Mouse (Mus musculus): ENCODE data around the gene Cutc. TPM values are rescaled to one million over a fixed set of nuclear protein-coding genes. Genes with fewer than 3 reads are reported as not detected.

The Cutc gene
- polyA plus RNA-seq, 1 experiment from 2014 or later, result 9.1 TPM

- Histone ChIP-seq H3K4me2 (no peak overlapping the region), H3K9ac (no peak overlapping the region), H3K9me3 (replicated peaks) (no peaks in the 10 kb centered on the region), H3K4me1 (replicated peaks) (peaks cover 9% of the 10 kb centered on the region), H3K27me3 (no peaks in the 10 kb centered on the region), H3K36me3 (peaks cover 12% of the 10 kb centered on the region; the same call in 1 of the 2 replicates), H3K4me3 (no peak overlapping the region), H3K27ac (no peak overlapping the region)
- ATAC-seq (replicated peaks; ENCODE audit: insufficient number of reproducible peaks, insufficient read depth, low FRiP score, low read depth), result no peak
- WGBS, result 79% methylated on average over 2 of the region's 2 CpGs
Measured at GRCm38 (mm10) chr19:43754237-43754636, 1.4 kb downstream of the Cutc start.

DNA sequence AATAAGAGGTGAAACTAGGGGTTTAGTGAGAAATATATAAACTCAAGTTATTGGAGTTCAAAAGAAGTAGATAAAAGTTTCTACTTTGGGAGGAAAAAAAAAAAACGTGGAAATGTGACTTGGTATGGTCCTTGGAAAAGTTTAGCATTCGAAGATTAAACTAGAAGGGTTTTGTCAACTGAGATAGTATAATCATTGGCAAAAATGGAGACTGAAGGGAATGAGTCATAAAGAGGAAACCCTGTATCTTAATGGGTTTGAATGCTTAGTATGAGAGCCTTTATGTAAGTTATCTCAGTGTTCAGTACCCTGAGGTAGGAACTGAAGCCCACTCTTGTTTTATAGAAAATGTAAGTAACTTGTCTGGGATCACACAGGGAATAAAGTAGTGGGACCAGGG is 2.1 kb downstream of the Cutc start:
- 49% methylated on average over 2 of the region's 2 CpGs for WGBS
- Histone ChIP-seq H3K36me3 (peaks cover 9% of the 10 kb centered on the region; the same call in 1 of the 2 replicates), H3K27ac (no peak overlapping the region), H3K9me3 (replicated peaks) (no peaks in the 10 kb centered on the region), H3K4me1 (replicated peaks) (peaks cover 9% of the 10 kb centered on the region), H3K4me3 (no peak overlapping the region), H3K4me2 (no peak overlapping the region), H3K9ac (no peak overlapping the region), H3K27me3 (no peaks in the 10 kb centered on the region)
- ATAC-seq (replicated peaks; ENCODE audit: insufficient number of reproducible peaks, insufficient read depth, low FRiP score, low read depth), result no peak

DNA sequence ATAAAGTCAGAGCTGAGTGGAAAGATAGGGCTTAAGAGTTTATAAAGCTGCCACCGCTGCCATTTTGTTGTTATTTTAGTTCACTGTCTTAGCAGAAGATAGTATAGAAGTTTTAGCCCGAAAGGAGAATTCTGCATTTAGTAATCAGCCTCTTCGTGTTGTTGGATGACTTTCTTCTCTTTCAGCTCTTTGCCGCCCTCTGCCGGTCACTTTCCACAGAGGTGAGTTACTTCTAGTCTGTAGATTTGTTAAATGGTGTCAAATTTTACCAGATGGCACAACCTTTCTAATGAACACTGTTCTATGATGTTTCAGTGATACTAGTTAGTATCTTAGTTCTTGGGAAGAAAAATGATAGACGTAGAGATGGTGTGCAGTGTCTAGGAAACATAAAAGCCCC is 7.7 kb downstream of the Cutc start:
- Histone ChIP-seq H3K9ac (no peak overlapping the region), H3K4me2 (no peak overlapping the region), H3K27ac (no peak overlapping the region), H3K4me3 (no peak overlapping the region), H3K9me3 (replicated peaks) (no peaks in the 10 kb centered on the region), H3K27me3 (no peaks in the 10 kb centered on the region), H3K4me1 (replicated peaks) (no peaks in the 10 kb centered on the region), H3K36me3 (no peaks in the 10 kb centered on the region)
- 18% methylated on average over 6 of the region's 6 CpGs for WGBS
- ATAC-seq (replicated peaks; ENCODE audit: insufficient number of reproducible peaks, insufficient read depth, low FRiP score, low read depth), result no peak

DNA sequence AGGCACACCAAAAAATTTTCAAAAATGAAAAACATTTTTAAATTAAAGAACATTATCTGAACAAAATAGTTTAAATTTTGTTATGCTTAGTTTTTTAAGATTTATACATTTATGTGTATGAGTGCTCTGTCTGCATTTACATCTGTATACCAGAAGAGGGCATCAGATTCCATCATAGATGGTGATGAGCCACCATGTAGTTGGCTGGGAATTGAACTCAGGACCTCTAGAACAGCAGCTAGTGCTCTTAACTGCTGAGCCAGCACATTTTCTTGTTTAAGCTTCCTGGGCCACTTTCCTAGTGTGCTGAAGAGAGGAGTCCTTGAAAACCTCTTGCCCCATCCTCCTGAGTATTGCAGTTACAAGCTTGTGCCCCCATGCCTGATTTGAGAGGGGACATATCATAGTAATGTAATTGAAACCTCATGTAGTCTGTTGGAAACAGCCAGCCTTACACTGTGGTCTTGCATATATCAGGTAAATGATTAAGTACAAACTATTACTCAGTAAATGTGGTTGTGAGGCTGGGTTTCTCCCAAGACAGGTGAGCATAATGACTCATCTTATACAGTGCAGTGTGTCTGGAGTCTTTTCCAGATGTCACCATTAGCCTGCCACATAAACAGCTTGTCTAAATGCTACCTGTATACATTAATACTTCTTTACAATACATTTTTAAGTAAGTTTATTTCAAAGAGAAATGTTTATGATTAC is 8.9 kb downstream of the Cutc start:
- H3K27me3 ChIP-seq, result no peaks in the 10 kb centered on the region
- no peak overlapping the region for H3K4me2 ChIP-seq
- H3K4me3 ChIP-seq, result no peak overlapping the region
- H3K27ac ChIP-seq, result no peak overlapping the region
- no peak for ATAC-seq (replicated peaks; ENCODE audit: insufficient number of reproducible peaks, insufficient read depth, low FRiP score, low read depth)
- no peaks in the 10 kb centered on the region for H3K9me3 ChIP-seq (replicated peaks)
- no peaks in the 10 kb centered on the region for H3K36me3 ChIP-seq
- no peaks in the 10 kb centered on the region for H3K4me1 ChIP-seq (replicated peaks)
- H3K9ac ChIP-seq, result no peak overlapping the region

DNA sequence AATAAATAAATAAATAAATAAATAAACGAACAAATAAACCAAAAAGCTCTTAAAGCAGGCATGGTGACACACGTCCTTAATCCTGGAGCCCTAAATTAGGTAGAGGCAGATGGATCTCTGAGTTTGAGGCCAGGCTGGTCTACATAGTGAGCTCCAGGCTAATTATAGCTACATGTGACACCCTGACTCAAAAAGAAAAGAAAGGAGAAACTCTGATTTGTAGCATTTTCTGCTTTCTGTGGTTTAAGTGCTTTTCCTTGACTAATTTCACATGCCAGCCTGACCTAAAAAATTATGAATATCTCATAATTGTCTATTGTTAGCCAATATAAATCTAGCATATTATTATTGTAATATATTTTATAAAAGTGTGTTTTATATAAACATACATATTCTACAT is 9.6 kb downstream of the Cutc start:
- H3K4me2 ChIP-seq, result no peak overlapping the region
- H3K27me3 ChIP-seq, result no peaks in the 10 kb centered on the region
- no peak overlapping the region for H3K9ac ChIP-seq
- no peaks in the 10 kb centered on the region for H3K9me3 ChIP-seq (replicated peaks)
- no peak overlapping the region for H3K4me3 ChIP-seq
- H3K27ac ChIP-seq, result no peak overlapping the region
- WGBS, result 70% methylated on average over 2 of the region's 2 CpGs
- ATAC-seq (replicated peaks; ENCODE audit: insufficient number of reproducible peaks, insufficient read depth, low FRiP score, low read depth), result no peak
- no peaks in the 10 kb centered on the region for H3K4me1 ChIP-seq (replicated peaks)
- no peaks in the 10 kb centered on the region for H3K36me3 ChIP-seq

DNA sequence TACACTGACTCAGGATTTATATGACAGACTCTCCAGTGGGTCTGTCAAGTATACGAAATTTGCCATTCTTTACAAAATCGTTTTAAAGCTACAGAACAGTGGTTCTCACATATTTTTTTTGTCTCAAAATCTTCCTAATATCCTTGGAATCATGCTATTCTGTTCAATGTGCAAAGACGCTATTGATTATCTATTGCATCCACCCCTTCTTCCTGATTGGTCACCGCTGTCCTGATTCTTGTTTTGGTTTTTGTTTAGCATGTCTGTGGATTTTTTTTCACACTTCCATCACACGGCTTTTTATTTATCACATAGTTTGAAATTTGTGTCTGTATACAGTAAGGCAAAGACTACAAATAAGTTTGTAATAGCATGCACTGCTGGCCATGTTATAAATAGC is 13.7 kb downstream of the Cutc start:
- Histone ChIP-seq H3K27ac (no peak overlapping the region), H3K4me3 (no peak overlapping the region), H3K4me2 (no peak overlapping the region), H3K4me1 (replicated peaks) (no peaks in the 10 kb centered on the region), H3K36me3 (peaks cover 5% of the 10 kb centered on the region; the same call in 1 of the 2 replicates), H3K27me3 (no peaks in the 10 kb centered on the region), H3K9me3 (replicated peaks) (no peaks in the 10 kb centered on the region), H3K9ac (no peak overlapping the region)
- no peak for ATAC-seq (replicated peaks; ENCODE audit: insufficient number of reproducible peaks, insufficient read depth, low FRiP score, low read depth)
- WGBS, result 80% methylated on average over 5 of the region's 5 CpGs

GRCm38 (mm10) chr19:43767549-43768322 is 14.9 kb downstream of the Cutc start:
- 74% methylated on average over 9 of the region's 9 CpGs for WGBS
- Histone ChIP-seq H3K27ac (no peak overlapping the region), H3K4me3 (no peak overlapping the region), H3K36me3 (peaks cover 5% of the 10 kb centered on the region; the same call in 1 of the 2 replicates), H3K27me3 (no peaks in the 10 kb centered on the region), H3K4me1 (replicated peaks) (no peaks in the 10 kb centered on the region), H3K4me2 (no peak overlapping the region), H3K9me3 (replicated peaks) (no peaks in the 10 kb centered on the region), H3K9ac (no peak overlapping the region)
- no peak for ATAC-seq (replicated peaks; ENCODE audit: insufficient number of reproducible peaks, insufficient read depth, low FRiP score, low read depth)

DNA sequence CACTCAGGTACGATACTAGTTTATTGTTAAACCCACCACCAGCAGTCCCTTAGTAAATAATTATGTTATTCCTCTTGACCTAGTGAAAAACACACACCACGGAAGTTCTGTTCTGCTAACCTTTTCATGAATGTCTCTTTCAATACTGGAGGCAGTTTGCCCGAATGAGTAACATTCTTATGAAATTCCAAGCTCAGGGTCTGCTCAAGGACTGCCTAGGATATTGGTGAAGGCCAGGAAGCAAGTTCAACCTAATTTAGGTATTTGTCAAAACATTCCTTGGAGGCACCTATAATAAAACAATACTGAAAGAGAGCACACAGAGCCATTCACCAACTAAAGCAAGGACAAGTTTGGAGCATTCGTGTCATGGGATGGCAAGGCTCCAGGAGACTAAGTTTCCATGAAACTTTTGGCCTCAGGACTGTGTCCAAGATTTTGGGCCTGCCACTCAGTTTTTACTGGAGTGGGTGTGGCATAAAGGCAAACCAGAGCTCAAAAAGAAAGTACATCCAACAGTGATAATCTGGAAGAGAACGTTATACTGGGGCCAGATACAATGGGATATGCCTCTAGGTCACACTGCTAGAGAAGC is 16.7 kb downstream of the Cutc start:
- peaks cover 5% of the 10 kb centered on the region; the same call in 1 of the 2 replicates for H3K36me3 ChIP-seq
- no peak overlapping the region for H3K4me3 ChIP-seq
- no peak overlapping the region for H3K4me2 ChIP-seq
- no peak overlapping the region for H3K9ac ChIP-seq
- no peaks in the 10 kb centered on the region for H3K9me3 ChIP-seq (replicated peaks)
- no peaks in the 10 kb centered on the region for H3K27me3 ChIP-seq
- no peak for ATAC-seq (replicated peaks; ENCODE audit: insufficient number of reproducible peaks, insufficient read depth, low FRiP score, low read depth)
- H3K4me1 ChIP-seq (replicated peaks), result no peaks in the 10 kb centered on the region
- WGBS, result 70% methylated on average over 5 of the region's 5 CpGs
- no peak overlapping the region for H3K27ac ChIP-seq

DNA sequence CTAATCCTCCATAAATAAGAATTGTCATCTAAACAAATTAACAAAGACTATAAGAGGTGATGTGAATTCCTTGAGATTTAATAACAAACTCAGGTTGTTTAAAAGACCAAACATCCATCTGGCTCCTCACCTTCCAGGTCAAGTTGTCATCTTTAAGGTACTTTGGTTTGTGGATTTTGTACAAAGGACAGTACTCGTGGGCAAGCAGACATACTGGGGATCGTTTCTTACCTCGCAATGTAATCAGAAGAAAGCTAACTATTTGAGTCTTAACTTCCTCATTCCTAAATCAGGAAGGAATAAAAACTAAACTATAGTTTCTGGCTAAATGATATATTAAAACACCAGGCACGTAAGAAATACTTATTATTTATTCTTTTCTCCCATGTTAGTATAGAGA is 17.8 kb downstream of the Cutc start:
- Histone ChIP-seq H3K4me3 (no peak overlapping the region), H3K9me3 (replicated peaks) (no peaks in the 10 kb centered on the region), H3K36me3 (peaks cover 5% of the 10 kb centered on the region; the same call in 1 of the 2 replicates), H3K4me2 (no peak overlapping the region), H3K27me3 (no peaks in the 10 kb centered on the region), H3K9ac (no peak overlapping the region), H3K4me1 (replicated peaks) (no peaks in the 10 kb centered on the region), H3K27ac (no peak overlapping the region)
- ATAC-seq (replicated peaks; ENCODE audit: insufficient number of reproducible peaks, insufficient read depth, low FRiP score, low read depth), result no peak
- 73% methylated on average over 4 of the region's 4 CpGs for WGBS

DNA sequence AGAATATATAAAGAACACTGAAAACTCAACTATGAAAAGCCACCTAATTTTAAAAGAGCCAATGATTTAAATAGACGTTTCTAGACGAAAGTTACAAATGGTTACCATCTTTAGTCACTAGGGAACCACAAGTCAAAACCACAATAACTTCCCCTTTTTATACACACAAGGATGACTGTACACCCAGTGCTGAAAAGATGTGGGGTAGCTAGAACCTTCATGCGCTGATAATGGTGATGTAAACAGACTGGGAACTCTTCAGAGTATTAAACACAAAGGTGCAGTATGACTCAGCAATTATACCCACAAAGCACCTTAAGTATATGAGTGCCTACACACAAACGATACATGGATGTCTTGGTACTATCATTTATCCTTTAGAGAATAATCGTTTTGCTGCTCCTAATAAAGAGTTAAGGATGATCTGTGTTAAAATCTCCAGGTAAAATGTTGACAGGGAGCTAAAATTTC is 18.7 kb downstream of the Cutc start:
- Histone ChIP-seq H3K4me3 (no peak overlapping the region), H3K4me2 (no peak overlapping the region), H3K36me3 (peaks cover 5% of the 10 kb centered on the region; the same call in 1 of the 2 replicates), H3K9me3 (replicated peaks) (no peaks in the 10 kb centered on the region), H3K4me1 (replicated peaks) (no peaks in the 10 kb centered on the region), H3K9ac (no peak overlapping the region), H3K27ac (no peak overlapping the region), H3K27me3 (no peaks in the 10 kb centered on the region)
- WGBS, result 80% methylated on average over 5 of the region's 5 CpGs
- no peak for ATAC-seq (replicated peaks; ENCODE audit: insufficient number of reproducible peaks, insufficient read depth, low FRiP score, low read depth)

DNA sequence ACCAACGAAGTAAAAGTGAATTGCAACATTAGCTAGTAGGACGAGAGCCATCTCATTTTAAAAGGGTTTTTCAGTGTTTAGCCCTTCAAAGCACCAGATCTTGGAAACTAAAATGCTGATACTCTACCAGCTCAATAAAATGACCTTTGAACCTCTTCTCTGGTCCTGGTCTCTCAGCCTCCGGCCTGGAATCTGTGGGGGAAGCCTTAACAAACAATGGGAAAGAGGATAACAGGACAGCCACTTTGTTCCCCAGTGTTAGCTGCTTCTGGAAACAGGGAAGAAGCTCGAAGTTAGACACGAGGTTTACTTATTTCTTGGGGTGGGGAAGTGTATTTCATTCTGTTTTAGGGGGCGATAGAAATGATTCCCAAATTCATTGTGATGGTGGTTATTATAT is 19.5 kb downstream of the Cutc start:
- H3K4me2 ChIP-seq, result no peak overlapping the region
- no peaks in the 10 kb centered on the region for H3K4me1 ChIP-seq (replicated peaks)
- peaks cover 5% of the 10 kb centered on the region; the same call in 1 of the 2 replicates for H3K36me3 ChIP-seq
- no peak overlapping the region for H3K9ac ChIP-seq
- H3K9me3 ChIP-seq (replicated peaks), result no peaks in the 10 kb centered on the region
- H3K4me3 ChIP-seq, result no peak overlapping the region
- H3K27ac ChIP-seq, result no peak overlapping the region
- ATAC-seq (replicated peaks; ENCODE audit: insufficient number of reproducible peaks, insufficient read depth, low FRiP score, low read depth), result no peak
- 71% methylated on average over 6 of the region's 6 CpGs for WGBS
- no peaks in the 10 kb centered on the region for H3K27me3 ChIP-seq
